Mouse (Mus musculus) central nervous system, embryonic 14 days (tissue): ENCODE measurements around the gene Sgk2. TPM values are rescaled to one million over a fixed set of nuclear protein-coding genes. Genes with fewer than 3 reads are reported as not detected.

ENCODE experiments used
- polyA plus RNA-seq: library from polyadenylated mRNA; depleted of rRNA; stranded (reverse); fragments of >200 nt; gene quantifications from 2 replicates; pipeline ENCODE4 v1.2.3, GENCODE M21; 2012; rRNA removed

Gene Sgk2
- 0.02 and 0.09 TPM in 2 replicates for polyA plus RNA-seq

GRCm38 (mm10) chr2:162987218-162987617, at the start of gene Sgk2:
Gene Sgk2, plus strand, starts transcription at chr2:162987330.

GRCm38 (mm10) chr2:162943148-162943846, 43.8 kb upstream of the Sgk2 start, which contains the start of gene L3mbtl1:
Gene L3mbtl1, plus strand, starts transcription at chr2:162943472.

GRCm38 (mm10) chr2:163016916-163017743, 30.0 kb downstream of the Sgk2 start, which contains the start of gene Ift52:
Gene Ift52, plus strand, starts transcription at chr2:163017354.

GRCm38 (mm10) chr2:163054335-163054840, 67.3 kb downstream of the Sgk2 start, which contains the start of gene Mybl2:
Gene Mybl2, plus strand, starts transcription at chr2:163054687.

Other genes starting within 250 kb of the Sgk2 start
- gene Srsf6, start 55.8 kb upstream of the Sgk2 start, polyA plus RNA-seq = 448 and 468 TPM in 2 replicates
- 3.4 and 5.0 TPM in 2 replicates for gene L3mbtl1, start 43.9 kb upstream of the Sgk2 start, polyA plus RNA-seq
- gene Ift52, start 30.0 kb downstream of the Sgk2 start, polyA plus RNA-seq = 34.6 and 36.9 TPM in 2 replicates
- gene Mybl2, start 67.4 kb downstream of the Sgk2 start, polyA plus RNA-seq = 15.0 and 16.9 TPM in 2 replicates
- gene Gtsf1l, start 100.5 kb downstream of the Sgk2 start, polyA plus RNA-seq = 0.13 TPM in 1 of 2 replicates, not detected in the other
- gene Tox2, start 215.8 kb downstream of the Sgk2 start, polyA plus RNA-seq = 46.1 and 46.3 TPM in 2 replicates